Mouse (Mus musculus) midbrain, embryonic 12.5 days (tissue): Measurements from ENCODE around the gene Grid2ip. TPM values are rescaled to one million over a fixed set of nuclear protein-coding genes. Genes with fewer than 3 reads are reported as not detected.

ENCODE experiments used
- ATAC-seq: fragments of 200-750 bp; cut with Nextera tagmentation; 2 replicates; pipeline ENCODE4 v1.8.0; 2017; ENCODE audit warnings: low read depth, moderate TSS enrichment, moderate library complexity; ENCODE audit not compliant: low FRiP score
- H3K27ac ChIP-seq: fragments of 300-500 bp; sonication (generic); replicated peaks from 2 replicates; pipeline ENCODE4 v1.5.1; 2016; ENCODE audit warnings: mild to moderate bottlenecking
- H3K27me3 ChIP-seq: fragments of 300-500 bp; sonication (generic); 2 replicates; pipeline ENCODE4 v1.6.1; 2016; ENCODE audit warnings: mild to moderate bottlenecking
- H3K36me3 ChIP-seq: fragments of 300-500 bp; sonication (generic); 2 replicates; pipeline ENCODE4 v1.6.1; 2016
- H3K4me1 ChIP-seq: fragments of 300-500 bp; sonication (generic); 2 replicates; pipeline ENCODE4 v1.6.1; 2016
- H3K4me2 ChIP-seq: fragments of 300-500 bp; sonication (generic); replicated peaks from 2 replicates; pipeline ENCODE4 v1.6.1; 2016; ENCODE audit warnings: mild to moderate bottlenecking, moderate library complexity
- H3K4me3 ChIP-seq: fragments of 300-500 bp; sonication (generic); 2 replicates; pipeline ENCODE4 v1.5.1; 2016; ENCODE audit warnings: mild to moderate bottlenecking
- H3K9ac ChIP-seq: fragments of 300-500 bp; sonication (generic); replicated peaks from 2 replicates; pipeline ENCODE4 v1.6.1; 2016; ENCODE audit warnings: mild to moderate bottlenecking, moderate library complexity
- H3K9me3 ChIP-seq: fragments of 300-500 bp; sonication (generic); 2 replicates; pipeline ENCODE4 v1.6.1; 2016; ENCODE audit warnings: mild to moderate bottlenecking
- WGBS: fragments of 180-500 bp; shearing (Covaris S2); methylation state at CpG from one replicate; pipeline ENCODE4 v1.1.7; 2016; 5-methylcytosine and 5-hydroxymethylcytosine counted together
- polyA plus RNA-seq: library from polyadenylated mRNA; unstranded; fragments of >200 nt; fragmentation: Nextera tagmentation; extraction: Ambion mirVana; gene quantifications from 2 replicates; pipeline ENCODE4 v1.2.1, GENCODE M21; 2016

The Grid2ip gene
- polyA plus RNA-seq, 1 experiment from 2014 or later, result 0.24 TPM

GRCm38 (mm10) chr5:143334418-143335088 is 22.6 kb upstream of the Grid2ip start:
- ATAC-seq, result no peak
- H3K4me2 ChIP-seq, result no peak overlapping the region
- H3K36me3 ChIP-seq, result no peaks in the 10 kb centered on the region
- H3K27me3 ChIP-seq, result no peaks in the 10 kb centered on the region
- no peak overlapping the region for H3K9ac ChIP-seq
- no peaks in the 10 kb centered on the region for H3K9me3 ChIP-seq
- H3K27ac ChIP-seq, result no peak overlapping the region
- WGBS, result 74% methylated on average over 14 of the region's 14 CpGs
- peaks cover 7% of the 10 kb centered on the region for H3K4me1 ChIP-seq
- no peak overlapping the region for H3K4me3 ChIP-seq

- no peaks in the 10 kb centered on the region for H3K36me3 ChIP-seq
- H3K9me3 ChIP-seq, result no peaks in the 10 kb centered on the region
- ATAC-seq, result no peak
- H3K4me2 ChIP-seq, result no peak overlapping the region
- 81% methylated on average over 7 of the region's 7 CpGs for WGBS
- no peak overlapping the region for H3K27ac ChIP-seq
- peaks cover 2% of the 10 kb centered on the region for H3K4me1 ChIP-seq
- H3K4me3 ChIP-seq, result no peak overlapping the region
- H3K27me3 ChIP-seq, result no peaks in the 10 kb centered on the region
- H3K9ac ChIP-seq, result no peak overlapping the region
Observed at GRCm38 (mm10) chr5:143335089-143335460, 22.1 kb upstream of the Grid2ip start.

GRCm38 (mm10) chr5:143336559-143336958 is 20.6 kb upstream of the Grid2ip start:
- no peak overlapping the region for H3K27ac ChIP-seq

GRCm38 (mm10) chr5:143339603-143340002 is 17.5 kb upstream of the Grid2ip start:
- no peak for ATAC-seq
- WGBS, result 57% methylated on average over 6 of the region's 6 CpGs
- no peak overlapping the region for H3K4me2 ChIP-seq
- H3K9me3 ChIP-seq, result no peaks in the 10 kb centered on the region
- H3K27me3 ChIP-seq, result no peaks in the 10 kb centered on the region
- H3K27ac ChIP-seq, result no peak overlapping the region
- no peaks in the 10 kb centered on the region for H3K36me3 ChIP-seq
- no peak overlapping the region for H3K9ac ChIP-seq
- H3K4me1 ChIP-seq, result no peaks in the 10 kb centered on the region
- H3K4me3 ChIP-seq, result no peak overlapping the region

More at GRCm38 (mm10) chr5:143336559-143336958, 20.6 kb upstream of the Grid2ip start:
- 64% methylated on average over 6 of the region's 6 CpGs for WGBS
- Histone ChIP-seq H3K36me3 (no peaks in the 10 kb centered on the region), H3K9ac (no peak overlapping the region), H3K4me1 (no peaks in the 10 kb centered on the region), H3K4me2 (no peak overlapping the region), H3K4me3 (no peak overlapping the region), H3K9me3 (no peaks in the 10 kb centered on the region), H3K27me3 (no peaks in the 10 kb centered on the region)
- no peak for ATAC-seq

- Histone ChIP-seq H3K36me3 (no peaks in the 10 kb centered on the region), H3K9ac (no peak overlapping the region), H3K4me3 (no peak overlapping the region), H3K4me1 (no peaks in the 10 kb centered on the region), H3K27me3 (no peaks in the 10 kb centered on the region), H3K4me2 (no peak overlapping the region), H3K9me3 (peaks cover 12% of the 10 kb centered on the region; the same call in 1 of the 2 replicates), H3K27ac (no peak overlapping the region)
- no peak for ATAC-seq
- 75% methylated on average over 8 of the region's 8 CpGs for WGBS
Observed at GRCm38 (mm10) chr5:143346367-143346766, 10.8 kb upstream of the Grid2ip start.

GRCm38 (mm10) chr5:143356017-143356416 is 1.1 kb upstream of the Grid2ip start:
- ATAC-seq, result no peak
- no peak overlapping the region for H3K27ac ChIP-seq
- no peak overlapping the region for H3K9ac ChIP-seq
- H3K27me3 ChIP-seq, result peaks cover 35% of the 10 kb centered on the region
- H3K4me3 ChIP-seq, result no peak overlapping the region
- WGBS, result 32% methylated on average over 5 of the region's 5 CpGs
- H3K4me1 ChIP-seq, result peaks cover 12% of the 10 kb centered on the region
- no peaks in the 10 kb centered on the region for H3K36me3 ChIP-seq
- peaks cover 5% of the 10 kb centered on the region; the same call in 1 of the 2 replicates for H3K9me3 ChIP-seq
- no peak overlapping the region for H3K4me2 ChIP-seq

- H3K9ac ChIP-seq, result peak overlapping the region; percentile 11; the same call in 1 of the 2 replicates
- H3K4me3 ChIP-seq, result peak overlapping the region; percentile 26
- peaks cover 39% of the 10 kb centered on the region for H3K27me3 ChIP-seq
- no peak overlapping the region for H3K27ac ChIP-seq
- H3K36me3 ChIP-seq, result no peaks in the 10 kb centered on the region
- ATAC-seq, result no peak
- peaks cover 14% of the 10 kb centered on the region for H3K4me1 ChIP-seq
- peak overlapping the region; percentile 47 for H3K4me2 ChIP-seq
- 5% methylated on average over 28 of the region's 28 CpGs for WGBS
- H3K9me3 ChIP-seq, result no peaks in the 10 kb centered on the region
Observed at GRCm38 (mm10) chr5:143357564-143357963, 426 bp downstream of the Grid2ip start.

GRCm38 (mm10) chr5:143359263-143359662 is 2.1 kb downstream of the Grid2ip start:
- no peak for ATAC-seq
- Histone ChIP-seq H3K9me3 (no peaks in the 10 kb centered on the region), H3K4me1 (peaks cover 25% of the 10 kb centered on the region), H3K9ac (no peak overlapping the region), H3K27ac (no peak overlapping the region), H3K36me3 (no peaks in the 10 kb centered on the region), H3K27me3 (peaks cover 47% of the 10 kb centered on the region), H3K4me3 (no peak overlapping the region), H3K4me2 (no peak overlapping the region)
- WGBS, result 45% methylated on average over 7 of the region's 7 CpGs

- H3K4me3 ChIP-seq, result no peak overlapping the region
- no peak overlapping the region for H3K9ac ChIP-seq
- H3K27me3 ChIP-seq, result peaks cover 54% of the 10 kb centered on the region
- no peak for ATAC-seq
- no peak overlapping the region for H3K4me2 ChIP-seq
- no peak overlapping the region for H3K27ac ChIP-seq
- no peaks in the 10 kb centered on the region for H3K36me3 ChIP-seq
- WGBS, result 65% methylated on average over 5 of the region's 5 CpGs
- no peaks in the 10 kb centered on the region for H3K9me3 ChIP-seq
- peaks cover 30% of the 10 kb centered on the region for H3K4me1 ChIP-seq
Observed at GRCm38 (mm10) chr5:143360000-143360399, 2.9 kb downstream of the Grid2ip start.

- H3K9me3 ChIP-seq, result no peaks in the 10 kb centered on the region
- no peak overlapping the region for H3K4me2 ChIP-seq
- 71% methylated on average over 7 of the region's 7 CpGs for WGBS
- H3K27ac ChIP-seq, result no peak overlapping the region
- H3K4me3 ChIP-seq, result no peak overlapping the region
- H3K4me1 ChIP-seq, result peaks cover 30% of the 10 kb centered on the region
- no peaks in the 10 kb centered on the region for H3K36me3 ChIP-seq
- H3K27me3 ChIP-seq, result peaks cover 68% of the 10 kb centered on the region
- no peak for ATAC-seq
- H3K9ac ChIP-seq, result no peak overlapping the region
Observed at GRCm38 (mm10) chr5:143361428-143361827, 4.3 kb downstream of the Grid2ip start.

GRCm38 (mm10) chr5:143363678-143364615 is 6.8 kb downstream of the Grid2ip start:
- peaks cover 63% of the 10 kb centered on the region for H3K27me3 ChIP-seq
- peak; percentile 80 for ATAC-seq
- peak overlapping the region; percentile 52 for H3K4me3 ChIP-seq
- 0 out of 2 replicates have a peak overlapping the region, but pooled peaks have one; percentile 3 for H3K27ac ChIP-seq
- H3K9me3 ChIP-seq, result no peaks in the 10 kb centered on the region
- peak overlapping the region; percentile 60 for H3K9ac ChIP-seq
- peaks cover 18% of the 10 kb centered on the region for H3K4me1 ChIP-seq
- H3K36me3 ChIP-seq, result no peaks in the 10 kb centered on the region
- under 1% methylated on average over 47 of the region's 47 CpGs for WGBS
- H3K4me2 ChIP-seq, result peak overlapping the region; percentile 95

- Histone ChIP-seq H3K9ac (no peak overlapping the region), H3K27me3 (peaks cover 87% of the 10 kb centered on the region), H3K27ac (no peak overlapping the region), H3K4me1 (peaks cover 23% of the 10 kb centered on the region), H3K36me3 (no peaks in the 10 kb centered on the region), H3K4me3 (no peak overlapping the region), H3K9me3 (no peaks in the 10 kb centered on the region), H3K4me2 (no peak overlapping the region)
- WGBS, result 77% methylated on average over 3 of the region's 3 CpGs
- ATAC-seq, result no peak
Observed at GRCm38 (mm10) chr5:143367931-143368330, 10.8 kb downstream of the Grid2ip start.
